Mouse (Mus musculus): Measurements from ENCODE around the gene Ppp1r8. TPM values are rescaled to one million over a fixed set of nuclear protein-coding genes. Genes with fewer than 3 reads are reported as not detected.
A peak's percentile ranks its signal among the peaks of the same experiment; 100 is the strongest.

Ppp1r8 gene
- 52.9 and 58.8 TPM in 2 replicates for total RNA-seq (2014; fragmentation: Nextera tagmentation)
- 69.7 and 73.5 TPM in 2 replicates for total RNA-seq (2017)
- 42.8 and 52.6 TPM in 2 replicates for polyA plus RNA-seq (2012)

GRCm38 (mm10) chr4:132842970-132843704 lies at the start of gene Ppp1r8:
Gene Ppp1r8, minus strand, starts transcription at chr4:132843169.
- H3K4me1 ChIP-seq (ENCODE audit: insufficient read depth, low read depth, low read length) = peaks cover 41% of the 10 kb centered on the region
- DNase-seq (ENCODE audit: low spot score) (peak; percentile 96), ATAC-seq (ENCODE audit: extremely low read depth, insufficient number of reproducible peaks, low FRiP score, poor library complexity, severe bottlenecking) (peak; percentile 74)
- H3K4me3 ChIP-seq (ENCODE audit: low read depth, low read length) = peak within 1 kb of the TSS; percentile 80
- no peaks in the 10 kb centered on the region for H3K9me3 ChIP-seq (replicated peaks)
- peaks cover 30% of the 10 kb centered on the region for H3K36me3 ChIP-seq (replicated peaks)
- H3K27me3 ChIP-seq (ENCODE audit: insufficient read depth, low read length) = no peaks in the 10 kb centered on the region
- TF ChIP-seq TAL1 (conservative IDR thresholded peaks at IDR 0.05; ENCODE audit: low read depth, low read length) (peak; percentile 23; the same call in 1 of the 2 replicates), GATA1 (IDR thresholded peaks at IDR 0.05; ENCODE audit: borderline replicate concordance, low read length) (no peak)

- peak overlapping the region; percentile 95 for H3K4me3 ChIP-seq (ENCODE audit: low read depth, low read length)
- 0 out of 2 replicates have a peak, but pooled peaks cover 2% of the 10 kb centered on the region for H3K27me3 ChIP-seq (ENCODE audit: insufficient read depth, low read length)
- ATAC-seq (ENCODE audit: extremely low read depth, insufficient number of reproducible peaks, low FRiP score, poor library complexity, severe bottlenecking) = no peak
- peak; percentile 8 for DNase-seq (ENCODE audit: low spot score)
- TF ChIP-seq GATA2 (IDR thresholded peaks at IDR 0.05; ENCODE audit: borderline replicate concordance, low read depth, low read length) (no peak), POLR2AphosphoS5 (IDR thresholded peaks at IDR 0.05; ENCODE audit: insufficient replicate concordance, low read depth, low read length) (no peak), CTCF (IDR thresholded peaks at IDR 0.05; ENCODE audit: low read depth, low read length) (no peak), TAL1 (conservative IDR thresholded peaks at IDR 0.05; ENCODE audit: low read depth, low read length) (no peak), GATA1 (IDR thresholded peaks at IDR 0.05; ENCODE audit: borderline replicate concordance, low read length) (no peak)
- H3K9me3 ChIP-seq (replicated peaks) = no peaks in the 10 kb centered on the region
- peaks cover 25% of the 10 kb centered on the region for H3K36me3 ChIP-seq (replicated peaks)
- peaks cover 38% of the 10 kb centered on the region for H3K4me1 ChIP-seq (ENCODE audit: insufficient read depth, low read depth, low read length)
These were observed 41.9 kb upstream of the Ppp1r8 start for GRCm38 (mm10) chr4:132884844-132885374.

GRCm38 (mm10) chr4:132884064-132884843 lies 41.3 kb upstream of the Ppp1r8 start, which contains the start of gene Stx12:
Gene Stx12, minus strand, starts transcription at chr4:132884509.
- peak; percentile 86 for DNase-seq (ENCODE audit: low spot score)
- ATAC-seq (ENCODE audit: extremely low read depth, insufficient number of reproducible peaks, low FRiP score, poor library complexity, severe bottlenecking) = peak; percentile 45
- peaks cover 36% of the 10 kb centered on the region for H3K4me1 ChIP-seq (ENCODE audit: insufficient read depth, low read depth, low read length)
- peaks cover 31% of the 10 kb centered on the region for H3K36me3 ChIP-seq (replicated peaks)
- H3K9me3 ChIP-seq (replicated peaks) = no peaks in the 10 kb centered on the region
- no peaks in the 10 kb centered on the region for H3K27me3 ChIP-seq (ENCODE audit: insufficient read depth, low read length)
- peak within 1 kb of the TSS; percentile 95 for H3K4me3 ChIP-seq (ENCODE audit: low read depth, low read length)
- no peak for TF ChIP-seq CTCF (IDR thresholded peaks at IDR 0.05; ENCODE audit: low read depth, low read length)
- no peak for TF ChIP-seq TAL1 (conservative IDR thresholded peaks at IDR 0.05; ENCODE audit: low read depth, low read length)
- no peak for TF ChIP-seq GATA1 (IDR thresholded peaks at IDR 0.05; ENCODE audit: borderline replicate concordance, low read length)
- TF ChIP-seq POLR2AphosphoS5 (IDR thresholded peaks at IDR 0.05; ENCODE audit: insufficient replicate concordance, low read depth, low read length) = no peak
- no peak for TF ChIP-seq GATA2 (IDR thresholded peaks at IDR 0.05; ENCODE audit: borderline replicate concordance, low read depth, low read length)

- Histone ChIP-seq H3K27me3 (ENCODE audit: insufficient read depth, low read length) (no peaks in the 10 kb centered on the region), H3K36me3 (replicated peaks) (peaks cover 32% of the 10 kb centered on the region), H3K4me1 (ENCODE audit: insufficient read depth, low read depth, low read length) (peaks cover 36% of the 10 kb centered on the region), H3K9me3 (replicated peaks) (no peaks in the 10 kb centered on the region), H3K4me3 (ENCODE audit: low read depth, low read length) (peak overlapping the region; percentile 95)
- TF ChIP-seq CTCF (IDR thresholded peaks at IDR 0.05; ENCODE audit: low read depth, low read length) (no peak), GATA2 (IDR thresholded peaks at IDR 0.05; ENCODE audit: borderline replicate concordance, low read depth, low read length) (no peak), POLR2AphosphoS5 (IDR thresholded peaks at IDR 0.05; ENCODE audit: insufficient replicate concordance, low read depth, low read length) (no peak), TAL1 (conservative IDR thresholded peaks at IDR 0.05; ENCODE audit: low read depth, low read length) (no peak), GATA1 (IDR thresholded peaks at IDR 0.05; ENCODE audit: borderline replicate concordance, low read length) (no peak)
- ATAC-seq (ENCODE audit: extremely low read depth, insufficient number of reproducible peaks, low FRiP score, poor library complexity, severe bottlenecking) = no peak
- peak; percentile 38 for DNase-seq (ENCODE audit: low spot score)
These were observed 40.6 kb upstream of the Ppp1r8 start for GRCm38 (mm10) chr4:132883561-132884063.

GRCm38 (mm10) chr4:132874363-132875097 lies 31.6 kb upstream of the Ppp1r8 start:
- Histone ChIP-seq H3K27me3 (ENCODE audit: insufficient read depth, low read length) (no peaks in the 10 kb centered on the region), H3K4me1 (ENCODE audit: insufficient read depth, low read depth, low read length) (peaks cover 10% of the 10 kb centered on the region; the same call in 1 of the 2 replicates), H3K4me3 (ENCODE audit: low read depth, low read length) (no peak overlapping the region), H3K9me3 (replicated peaks) (no peaks in the 10 kb centered on the region), H3K36me3 (replicated peaks) (peaks cover 76% of the 10 kb centered on the region)
- no peak for ATAC-seq (ENCODE audit: extremely low read depth, insufficient number of reproducible peaks, low FRiP score, poor library complexity, severe bottlenecking)
- no peak for DNase-seq (ENCODE audit: low spot score)
- TF ChIP-seq POLR2AphosphoS5 (IDR thresholded peaks at IDR 0.05; ENCODE audit: insufficient replicate concordance, low read depth, low read length) (no peak), CTCF (IDR thresholded peaks at IDR 0.05; ENCODE audit: low read depth, low read length) (no peak), GATA2 (IDR thresholded peaks at IDR 0.05; ENCODE audit: borderline replicate concordance, low read depth, low read length) (no peak), TAL1 (conservative IDR thresholded peaks at IDR 0.05; ENCODE audit: low read depth, low read length) (no peak), GATA1 (IDR thresholded peaks at IDR 0.05; ENCODE audit: borderline replicate concordance, low read length) (no peak)
